Mouse (Mus musculus) midbrain, embryonic 15.5 days (tissue): Measurements from ENCODE around the gene Efna1. TPM values are rescaled to one million over a fixed set of nuclear protein-coding genes. Genes with fewer than 3 reads are reported as not detected.

Source experiments
- ATAC-seq: fragments of 200-750 bp; cut with Nextera tagmentation; replicated peaks from 2 replicates; pipeline ENCODE4 v1.8.0; 2017; ENCODE audit warnings: moderate TSS enrichment
- H3K27ac ChIP-seq: fragments of 300-500 bp; sonication (generic); 2 replicates; pipeline ENCODE4 v1.5.1; 2015; ENCODE audit warnings: mild to moderate bottlenecking, inconsistent platforms
- H3K27me3 ChIP-seq: fragments of 300-500 bp; sonication (generic); replicated peaks from 2 replicates; pipeline ENCODE4 v1.6.1; 2015; ENCODE audit warnings: inconsistent platforms
- H3K36me3 ChIP-seq: fragments of 300-500 bp; sonication (generic); replicated peaks from 2 replicates; pipeline ENCODE4 v1.6.1; 2015; ENCODE audit warnings: inconsistent platforms
- H3K4me1 ChIP-seq: fragments of 300-500 bp; sonication (generic); 2 replicates; pipeline ENCODE4 v1.6.1; 2015; ENCODE audit warnings: inconsistent platforms
- H3K4me2 ChIP-seq: fragments of 300-500 bp; sonication (generic); 2 replicates; pipeline ENCODE4 v1.6.1; 2015; ENCODE audit warnings: inconsistent platforms, mild to moderate bottlenecking, moderate library complexity
- H3K4me3 ChIP-seq: fragments of 300-500 bp; sonication (generic); 2 replicates; pipeline ENCODE4 v1.5.1; 2015; ENCODE audit warnings: mild to moderate bottlenecking, inconsistent platforms
- H3K9ac ChIP-seq: fragments of 300-500 bp; sonication (generic); 2 replicates; pipeline ENCODE4 v1.6.1; 2015; ENCODE audit warnings: mild to moderate bottlenecking, inconsistent platforms
- H3K9me3 ChIP-seq: fragments of 300-500 bp; sonication (generic); 2 replicates; pipeline ENCODE4 v1.6.1; 2016; ENCODE audit warnings: inconsistent platforms
- WGBS: fragments of 180-500 bp; shearing (Covaris S2); methylation state at CpG from one replicate; pipeline ENCODE4 v1.1.7; 2015; ENCODE audit warnings: mixed read lengths; 5-methylcytosine and 5-hydroxymethylcytosine counted together
- polyA plus RNA-seq: library from polyadenylated mRNA; unstranded; fragments of >200 nt; fragmentation: Nextera tagmentation; extraction: Ambion mirVana; gene quantifications from 2 replicates; pipeline ENCODE4 v1.2.1, GENCODE M21; 2015

Gene Efna1
- polyA plus RNA-seq: 8.0 and 10.2 TPM in 2 replicates

- H3K27me3 ChIP-seq: peaks cover 27% of the 10 kb centered on the region
- ATAC-seq: peak; percentile 32
- no peaks in the 10 kb centered on the region for H3K9me3 ChIP-seq
- peak within 1 kb of the TSS; percentile 9 for H3K9ac ChIP-seq
- no peaks in the 10 kb centered on the region for H3K36me3 ChIP-seq
- WGBS: under 1% methylated on average over 52 of the region's 52 CpGs
- no peak within 1 kb of the TSS for H3K27ac ChIP-seq
- peak within 1 kb of the TSS; percentile 64 for H3K4me2 ChIP-seq
- peaks cover 30% of the 10 kb centered on the region for H3K4me1 ChIP-seq
- peak within 1 kb of the TSS; percentile 40 for H3K4me3 ChIP-seq
These were observed at the start of gene Efna1 for GRCm38 (mm10) chr3:89280606-89281511. Efna1 (minus strand) TSS chr3:89281142.

- Histone ChIP-seq H3K27me3 (no peaks in the 10 kb centered on the region), H3K4me1 (peaks cover 34% of the 10 kb centered on the region), H3K27ac (no peak overlapping the region), H3K9ac (no peak overlapping the region), H3K4me3 (no peak overlapping the region), H3K9me3 (no peaks in the 10 kb centered on the region), H3K36me3 (no peaks in the 10 kb centered on the region), H3K4me2 (no peak overlapping the region)
- 34% methylated on average over 3 of the region's 3 CpGs for WGBS
- no peak for ATAC-seq
These were observed 49.4 kb upstream of the Efna1 start for GRCm38 (mm10) chr3:89330346-89330745.

GRCm38 (mm10) chr3:89328623-89329022 lies 47.7 kb upstream of the Efna1 start:
- H3K9me3 ChIP-seq: no peaks in the 10 kb centered on the region
- no peak overlapping the region for H3K4me3 ChIP-seq
- no peak for ATAC-seq
- H3K27me3 ChIP-seq: no peaks in the 10 kb centered on the region
- no peak overlapping the region for H3K27ac ChIP-seq
- H3K9ac ChIP-seq: no peak overlapping the region
- WGBS: 13% methylated on average over 4 of the region's 4 CpGs
- no peaks in the 10 kb centered on the region for H3K36me3 ChIP-seq
- no peak overlapping the region for H3K4me2 ChIP-seq
- peaks cover 34% of the 10 kb centered on the region for H3K4me1 ChIP-seq

GRCm38 (mm10) chr3:89327371-89327870 lies 46.5 kb upstream of the Efna1 start:
- no peaks in the 10 kb centered on the region for H3K27me3 ChIP-seq
- no peak overlapping the region for H3K27ac ChIP-seq
- peaks cover 25% of the 10 kb centered on the region for H3K4me1 ChIP-seq
- WGBS: 40% methylated on average over 9 of the region's 9 CpGs
- H3K36me3 ChIP-seq: no peaks in the 10 kb centered on the region
- H3K9me3 ChIP-seq: no peaks in the 10 kb centered on the region
- no peak for ATAC-seq
- H3K4me3 ChIP-seq: no peak overlapping the region
- no peak overlapping the region for H3K4me2 ChIP-seq
- no peak overlapping the region for H3K9ac ChIP-seq

- H3K36me3 ChIP-seq: no peaks in the 10 kb centered on the region
- no peak for ATAC-seq
- H3K27me3 ChIP-seq: no peaks in the 10 kb centered on the region
- no peak overlapping the region for H3K4me3 ChIP-seq
- peaks cover 20% of the 10 kb centered on the region for H3K4me1 ChIP-seq
- H3K4me2 ChIP-seq: no peak overlapping the region
- no peak overlapping the region for H3K27ac ChIP-seq
- WGBS: 91% methylated on average over 8 of the region's 8 CpGs
- H3K9me3 ChIP-seq: no peaks in the 10 kb centered on the region
- H3K9ac ChIP-seq: no peak overlapping the region
These were observed 44.9 kb upstream of the Efna1 start for GRCm38 (mm10) chr3:89325882-89326281.

GRCm38 (mm10) chr3:89322514-89323165 lies 41.7 kb upstream of the Efna1 start, which contains the start of gene Efna3:
Efna3 (minus strand) TSS chr3:89322965.
- no peaks in the 10 kb centered on the region for H3K9me3 ChIP-seq
- H3K9ac ChIP-seq: peak within 1 kb of the TSS; percentile 77
- H3K36me3 ChIP-seq: no peaks in the 10 kb centered on the region
- peak within 1 kb of the TSS; percentile 78 for H3K4me3 ChIP-seq
- H3K4me2 ChIP-seq: peak within 1 kb of the TSS; percentile 84
- ATAC-seq: peak; percentile 44
- WGBS: 0% methylated on average over 53 of the region's 53 CpGs
- peak within 1 kb of the TSS; percentile 85 for H3K27ac ChIP-seq
- peaks cover 12% of the 10 kb centered on the region for H3K27me3 ChIP-seq
- peaks cover 38% of the 10 kb centered on the region for H3K4me1 ChIP-seq

- Histone ChIP-seq H3K27ac (peak overlapping the region; percentile 85), H3K4me2 (peak overlapping the region; percentile 84), H3K9ac (peak overlapping the region; percentile 77), H3K36me3 (no peaks in the 10 kb centered on the region), H3K9me3 (no peaks in the 10 kb centered on the region), H3K27me3 (peaks cover 12% of the 10 kb centered on the region), H3K4me1 (peaks cover 41% of the 10 kb centered on the region), H3K4me3 (peak overlapping the region; percentile 78)
- ATAC-seq: peak; percentile 2; the same call in 1 of the 2 replicates
- 0% methylated on average over 14 of the region's 14 CpGs for WGBS
These were observed 41.2 kb upstream of the Efna1 start for GRCm38 (mm10) chr3:89322131-89322500.

- peak overlapping the region; percentile 78 for H3K4me3 ChIP-seq
- peak; percentile 21 for ATAC-seq
- H3K9ac ChIP-seq: peak overlapping the region; percentile 77
- H3K9me3 ChIP-seq: no peaks in the 10 kb centered on the region
- peak overlapping the region; percentile 84 for H3K4me2 ChIP-seq
- peaks cover 12% of the 10 kb centered on the region for H3K27me3 ChIP-seq
- H3K27ac ChIP-seq: peak overlapping the region; percentile 85
- WGBS: under 1% methylated on average over 66 of the region's 66 CpGs
- no peaks in the 10 kb centered on the region for H3K36me3 ChIP-seq
- peaks cover 47% of the 10 kb centered on the region for H3K4me1 ChIP-seq
These were observed 40.5 kb upstream of the Efna1 start for GRCm38 (mm10) chr3:89321183-89322130.

GRCm38 (mm10) chr3:89320581-89321182 lies 39.7 kb upstream of the Efna1 start:
- Histone ChIP-seq H3K4me3 (peak overlapping the region; percentile 78), H3K36me3 (no peaks in the 10 kb centered on the region), H3K27ac (peak overlapping the region; percentile 85), H3K4me1 (peaks cover 55% of the 10 kb centered on the region), H3K9me3 (no peaks in the 10 kb centered on the region), H3K27me3 (peaks cover 18% of the 10 kb centered on the region), H3K4me2 (peak overlapping the region; percentile 84), H3K9ac (peak overlapping the region; percentile 77)
- under 1% methylated on average over 39 of the region's 41 CpGs for WGBS
- ATAC-seq: peak; percentile 35

GRCm38 (mm10) chr3:89319591-89320350 lies 38.8 kb upstream of the Efna1 start:
- Histone ChIP-seq H3K27me3 (peaks cover 19% of the 10 kb centered on the region), H3K4me2 (peak overlapping the region; percentile 84), H3K9ac (peak overlapping the region; percentile 77), H3K4me3 (peak overlapping the region; percentile 78), H3K9me3 (no peaks in the 10 kb centered on the region), H3K36me3 (no peaks in the 10 kb centered on the region; the same call in 1 of the 2 replicates), H3K27ac (peak overlapping the region; percentile 85), H3K4me1 (peaks cover 64% of the 10 kb centered on the region)
- ATAC-seq: no peak
- WGBS: 3% methylated on average over 58 of the region's 58 CpGs
